Mouse (Mus musculus): ENCODE measurements around the gene Rchy1. TPM values are rescaled to one million over a fixed set of nuclear protein-coding genes. Genes with fewer than 3 reads are reported as not detected.

The Rchy1 gene
- polyA plus RNA-seq, 1 experiment from 2014 or later, result 44.8 TPM

DNA sequence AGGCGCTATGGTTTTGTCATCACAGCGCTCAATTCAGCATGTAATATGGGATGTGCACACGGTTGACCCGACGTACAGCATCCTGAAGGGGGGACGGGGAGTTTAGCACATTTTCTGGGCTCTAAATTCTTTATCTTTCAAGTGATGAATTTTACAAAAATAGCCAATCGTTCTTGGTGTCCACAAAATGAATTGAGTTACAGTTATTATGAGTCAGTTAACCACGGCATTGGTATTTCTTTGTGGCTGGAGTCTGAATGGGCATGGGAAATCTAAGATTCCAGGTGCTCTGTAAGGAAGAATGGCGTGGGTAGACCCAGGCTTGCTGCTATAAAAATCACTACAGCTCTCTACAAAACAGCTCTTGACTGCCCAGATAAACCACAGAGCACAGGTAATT is 26.4 kb upstream of the Rchy1 start:
- Histone ChIP-seq H3K36me3 (ENCODE audit: control insufficient read depth, insufficient read depth, low read length) (no peaks in the 10 kb centered on the region), H3K4me2 (ENCODE audit: low read depth) (no peak overlapping the region), H3K4me3 (ENCODE audit: low read depth, low read length) (no peak overlapping the region), H3K27me3 (ENCODE audit: control insufficient read depth, insufficient read depth, low read length) (no peaks in the 10 kb centered on the region), H3K27ac (ENCODE audit: low read depth, low read length) (no peak overlapping the region), H3K9ac (ENCODE audit: low read length) (no peak overlapping the region), H3K9me3 (ENCODE audit: control insufficient read depth, low read length) (no peaks in the 10 kb centered on the region), H3K4me1 (ENCODE audit: control insufficient read depth, insufficient read depth, low read length) (no peaks in the 10 kb centered on the region)
- ATAC-seq (ENCODE audit: insufficient read depth, low FRiP score, low TSS enrichment) (no peak), DNase-seq (ENCODE audit: low spot score) (no peak)
- 83% methylated on average over 9 of the region's 9 CpGs for WGBS

DNA sequence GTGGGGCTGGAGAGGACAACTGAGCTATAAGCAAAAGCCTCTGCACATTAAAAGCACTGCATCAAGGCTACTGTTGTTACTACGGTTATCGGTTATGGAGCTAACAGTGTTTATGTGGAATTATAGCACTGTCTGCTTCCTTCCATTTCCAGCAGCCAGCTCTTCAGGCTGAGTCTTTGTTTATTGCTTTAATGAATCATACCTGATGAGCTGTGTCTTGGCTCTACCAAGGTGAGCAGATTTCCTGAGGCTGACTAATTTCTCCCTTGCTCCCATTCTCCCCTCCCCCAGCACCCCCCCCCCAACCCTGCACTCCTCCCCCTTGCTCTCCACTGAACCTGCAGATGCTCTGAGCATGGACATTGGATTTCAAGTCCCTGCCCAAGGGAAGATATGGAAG is 24.9 kb upstream of the Rchy1 start:
- no peak for DNase-seq (ENCODE audit: low spot score)

DNA sequence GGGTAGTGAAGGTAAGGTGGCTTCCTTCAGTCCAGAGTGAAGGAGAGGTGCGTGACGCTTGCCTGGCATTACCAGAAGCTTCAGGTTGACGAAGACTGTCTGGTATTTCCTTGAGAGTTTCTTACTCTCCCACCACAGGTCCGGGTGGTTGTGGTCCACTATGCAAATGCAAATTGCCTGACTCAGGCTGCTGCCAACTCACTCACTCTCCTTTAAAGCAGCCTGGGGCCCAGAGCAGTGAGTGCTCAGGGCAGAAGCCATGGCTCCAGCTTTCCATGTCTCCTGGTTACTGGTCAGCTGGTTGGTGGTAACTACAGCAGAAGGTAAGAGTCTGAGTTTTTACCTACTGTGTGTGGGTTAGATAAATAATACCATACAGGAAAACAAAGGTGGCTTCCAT is 24.4 kb upstream of the Rchy1 start, which contains the start of gene Odaph:
Odaph (plus strand) TSS at position 240 of the 400 bp plus-strand sequence.
- 65% methylated on average over 4 of the region's 4 CpGs for WGBS
- Histone ChIP-seq H3K4me2 (ENCODE audit: low read depth) (no peak within 1 kb of the TSS), H3K4me3 (ENCODE audit: low read depth, low read length) (no peak within 1 kb of the TSS), H3K27ac (ENCODE audit: low read depth, low read length) (no peak within 1 kb of the TSS), H3K4me1 (ENCODE audit: control insufficient read depth, insufficient read depth, low read length) (no peaks in the 10 kb centered on the region), H3K9me3 (ENCODE audit: control insufficient read depth, low read length) (no peaks in the 10 kb centered on the region), H3K27me3 (ENCODE audit: control insufficient read depth, insufficient read depth, low read length) (no peaks in the 10 kb centered on the region), H3K9ac (ENCODE audit: low read length) (no peak within 1 kb of the TSS), H3K36me3 (ENCODE audit: control insufficient read depth, insufficient read depth, low read length) (no peaks in the 10 kb centered on the region)
- no peak for ATAC-seq (ENCODE audit: insufficient read depth, low FRiP score, low TSS enrichment)
- DNase-seq (ENCODE audit: low spot score), result no peak

More for the DNA sequence above, 24.9 kb upstream of the Rchy1 start:
- no peaks in the 10 kb centered on the region for H3K4me1 ChIP-seq (ENCODE audit: control insufficient read depth, insufficient read depth, low read length)
- no peak for ATAC-seq (ENCODE audit: insufficient read depth, low FRiP score, low TSS enrichment)
- H3K4me2 ChIP-seq (ENCODE audit: low read depth), result no peak overlapping the region
- H3K9me3 ChIP-seq (ENCODE audit: control insufficient read depth, low read length), result no peaks in the 10 kb centered on the region
- WGBS, result 90% methylated on average over 2 of the region's 2 CpGs
- H3K4me3 ChIP-seq (ENCODE audit: low read depth, low read length), result no peak overlapping the region
- no peaks in the 10 kb centered on the region for H3K36me3 ChIP-seq (ENCODE audit: control insufficient read depth, insufficient read depth, low read length)
- H3K27ac ChIP-seq (ENCODE audit: low read depth, low read length), result no peak overlapping the region
- H3K27me3 ChIP-seq (ENCODE audit: control insufficient read depth, insufficient read depth, low read length), result no peaks in the 10 kb centered on the region
- no peak overlapping the region for H3K9ac ChIP-seq (ENCODE audit: low read length)

DNA sequence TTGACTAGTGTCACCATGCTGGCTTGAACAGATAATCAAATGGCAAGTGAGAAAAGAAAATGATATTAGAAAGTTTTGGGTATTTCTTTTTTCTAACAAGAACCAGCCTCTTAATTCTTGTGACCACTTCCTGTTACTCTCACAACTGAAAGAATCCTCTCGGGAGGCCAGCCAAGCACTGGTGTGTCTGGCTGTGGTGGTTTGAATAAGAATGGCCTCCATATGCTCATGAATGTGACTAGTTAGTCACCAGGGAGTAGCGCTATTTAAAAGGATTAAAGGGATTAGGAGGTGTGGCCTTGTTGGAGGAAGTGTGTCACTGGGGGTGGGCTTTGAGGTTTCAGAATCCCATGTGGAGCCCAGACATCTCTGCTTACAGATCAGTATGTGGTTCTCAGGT is 22.9 kb upstream of the Rchy1 start:
- no peak for DNase-seq (ENCODE audit: low spot score)
- H3K36me3 ChIP-seq (ENCODE audit: control insufficient read depth, insufficient read depth, low read length), result no peaks in the 10 kb centered on the region
- WGBS, result 61% methylated on average over 2 of the region's 2 CpGs
- H3K4me1 ChIP-seq (ENCODE audit: control insufficient read depth, insufficient read depth, low read length), result no peaks in the 10 kb centered on the region
- H3K4me3 ChIP-seq (ENCODE audit: low read depth, low read length), result no peak overlapping the region
- no peak for ATAC-seq (ENCODE audit: insufficient read depth, low FRiP score, low TSS enrichment)
- H3K4me2 ChIP-seq (ENCODE audit: low read depth), result no peak overlapping the region
- no peak overlapping the region for H3K27ac ChIP-seq (ENCODE audit: low read depth, low read length)
- no peaks in the 10 kb centered on the region for H3K27me3 ChIP-seq (ENCODE audit: control insufficient read depth, insufficient read depth, low read length)
- H3K9ac ChIP-seq (ENCODE audit: low read length), result no peak overlapping the region
- H3K9me3 ChIP-seq (ENCODE audit: control insufficient read depth, low read length), result no peaks in the 10 kb centered on the region

DNA sequence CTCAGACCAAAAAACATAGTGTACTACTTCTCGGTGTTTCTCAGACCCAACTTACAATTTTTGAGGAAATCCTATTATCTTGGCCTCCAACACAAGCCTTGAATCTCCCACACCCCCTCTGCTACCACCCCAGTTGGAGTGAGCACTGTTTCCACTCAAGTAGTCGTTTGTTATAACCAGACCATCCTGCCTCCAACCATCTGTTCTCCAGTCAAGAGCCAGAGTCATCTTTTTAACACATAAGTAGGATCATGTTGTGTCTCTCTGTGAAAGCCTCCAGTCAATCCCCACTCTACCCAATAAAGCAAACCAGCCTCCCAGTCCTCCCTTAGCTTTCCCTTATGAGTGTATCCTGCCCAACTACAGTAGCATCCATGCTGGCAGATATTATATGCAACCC is 20.6 kb upstream of the Rchy1 start:
- no peaks in the 10 kb centered on the region for H3K36me3 ChIP-seq (ENCODE audit: control insufficient read depth, insufficient read depth, low read length)
- no peak overlapping the region for H3K4me3 ChIP-seq (ENCODE audit: low read depth, low read length)
- ATAC-seq (ENCODE audit: insufficient read depth, low FRiP score, low TSS enrichment), result no peak
- no peaks in the 10 kb centered on the region for H3K9me3 ChIP-seq (ENCODE audit: control insufficient read depth, low read length)
- no peak for DNase-seq (ENCODE audit: low spot score)
- 82% methylated on average over 2 of the region's 2 CpGs for WGBS
- no peak overlapping the region for H3K9ac ChIP-seq (ENCODE audit: low read length)
- H3K4me2 ChIP-seq (ENCODE audit: low read depth), result no peak overlapping the region
- no peaks in the 10 kb centered on the region for H3K27me3 ChIP-seq (ENCODE audit: control insufficient read depth, insufficient read depth, low read length)
- no peak overlapping the region for H3K27ac ChIP-seq (ENCODE audit: low read depth, low read length)
- H3K4me1 ChIP-seq (ENCODE audit: control insufficient read depth, insufficient read depth, low read length), result no peaks in the 10 kb centered on the region

DNA sequence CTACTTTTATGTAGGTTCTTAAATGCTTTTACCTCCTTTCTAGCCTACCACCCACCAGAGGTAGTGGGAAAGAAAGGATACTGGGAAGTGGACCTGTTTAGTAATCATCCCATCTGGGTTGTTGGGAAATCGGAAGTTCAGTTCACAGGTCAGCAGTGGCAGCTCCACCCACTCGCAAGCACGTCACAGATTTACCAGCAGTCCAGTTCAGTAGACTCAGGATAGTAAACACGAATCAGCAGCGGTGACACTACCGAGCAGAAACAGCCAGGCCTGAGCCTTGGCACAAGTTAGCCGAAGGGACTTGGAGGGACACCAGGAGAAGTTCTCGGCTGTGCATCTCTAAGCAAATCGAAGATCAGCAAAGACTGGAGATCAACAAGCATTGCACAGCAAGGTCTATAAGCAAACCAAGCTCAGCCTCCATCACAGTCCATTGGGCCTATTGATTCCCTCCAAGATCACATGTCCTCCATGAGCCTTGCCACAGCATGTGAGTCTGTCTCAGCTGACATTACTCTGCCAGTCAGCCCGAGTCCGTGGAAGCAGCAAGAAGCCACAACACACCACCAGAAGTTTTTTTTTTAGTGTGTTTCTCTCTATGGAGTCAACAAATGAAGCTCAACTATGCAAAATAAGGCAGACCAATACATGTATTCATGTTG is 18.4 kb upstream of the Rchy1 start:
- no peak overlapping the region for H3K4me2 ChIP-seq (ENCODE audit: low read depth)
- H3K4me3 ChIP-seq (ENCODE audit: low read depth, low read length), result no peak overlapping the region
- H3K9me3 ChIP-seq (ENCODE audit: control insufficient read depth, low read length), result no peaks in the 10 kb centered on the region
- WGBS, result 89% methylated on average over 11 of the region's 11 CpGs
- ATAC-seq (ENCODE audit: insufficient read depth, low FRiP score, low TSS enrichment) (no peak), DNase-seq (ENCODE audit: low spot score) (no peak)
- no peak overlapping the region for H3K27ac ChIP-seq (ENCODE audit: low read depth, low read length)
- no peaks in the 10 kb centered on the region for H3K36me3 ChIP-seq (ENCODE audit: control insufficient read depth, insufficient read depth, low read length)
- H3K27me3 ChIP-seq (ENCODE audit: control insufficient read depth, insufficient read depth, low read length), result no peaks in the 10 kb centered on the region
- no peaks in the 10 kb centered on the region for H3K4me1 ChIP-seq (ENCODE audit: control insufficient read depth, insufficient read depth, low read length)
- H3K9ac ChIP-seq (ENCODE audit: low read length), result no peak overlapping the region

DNA sequence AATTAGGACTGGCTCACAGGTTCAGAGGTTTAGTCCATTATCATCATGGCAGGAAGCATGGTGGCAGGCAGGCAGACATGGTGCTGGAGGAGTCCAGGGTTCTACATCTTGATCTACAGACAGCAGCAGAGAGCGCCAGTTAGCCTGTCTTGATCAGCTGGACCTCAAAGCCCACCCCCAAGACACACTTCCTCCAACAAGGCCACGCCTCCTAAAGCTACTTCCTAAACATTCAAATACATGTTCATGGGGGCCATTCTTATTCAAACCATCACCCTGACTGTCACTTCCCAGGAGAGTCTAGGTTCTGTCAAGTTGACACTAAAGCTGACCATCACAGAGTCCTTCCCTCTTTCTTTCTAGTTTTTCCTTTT is 14.5 kb upstream of the Rchy1 start:
- WGBS, result 85% methylated on average over 2 of the region's 2 CpGs
- H3K9me3 ChIP-seq (ENCODE audit: control insufficient read depth, low read length), result no peaks in the 10 kb centered on the region
- no peaks in the 10 kb centered on the region for H3K27me3 ChIP-seq (ENCODE audit: control insufficient read depth, insufficient read depth, low read length)
- ATAC-seq (ENCODE audit: insufficient read depth, low FRiP score, low TSS enrichment) (no peak), DNase-seq (ENCODE audit: low spot score) (no peak)
- H3K9ac ChIP-seq (ENCODE audit: low read length), result no peak overlapping the region
- no peak overlapping the region for H3K4me3 ChIP-seq (ENCODE audit: low read depth, low read length)
- H3K36me3 ChIP-seq (ENCODE audit: control insufficient read depth, insufficient read depth, low read length), result no peaks in the 10 kb centered on the region
- no peaks in the 10 kb centered on the region for H3K4me1 ChIP-seq (ENCODE audit: control insufficient read depth, insufficient read depth, low read length)
- H3K27ac ChIP-seq (ENCODE audit: low read depth, low read length), result no peak overlapping the region
- H3K4me2 ChIP-seq (ENCODE audit: low read depth), result no peak overlapping the region

DNA sequence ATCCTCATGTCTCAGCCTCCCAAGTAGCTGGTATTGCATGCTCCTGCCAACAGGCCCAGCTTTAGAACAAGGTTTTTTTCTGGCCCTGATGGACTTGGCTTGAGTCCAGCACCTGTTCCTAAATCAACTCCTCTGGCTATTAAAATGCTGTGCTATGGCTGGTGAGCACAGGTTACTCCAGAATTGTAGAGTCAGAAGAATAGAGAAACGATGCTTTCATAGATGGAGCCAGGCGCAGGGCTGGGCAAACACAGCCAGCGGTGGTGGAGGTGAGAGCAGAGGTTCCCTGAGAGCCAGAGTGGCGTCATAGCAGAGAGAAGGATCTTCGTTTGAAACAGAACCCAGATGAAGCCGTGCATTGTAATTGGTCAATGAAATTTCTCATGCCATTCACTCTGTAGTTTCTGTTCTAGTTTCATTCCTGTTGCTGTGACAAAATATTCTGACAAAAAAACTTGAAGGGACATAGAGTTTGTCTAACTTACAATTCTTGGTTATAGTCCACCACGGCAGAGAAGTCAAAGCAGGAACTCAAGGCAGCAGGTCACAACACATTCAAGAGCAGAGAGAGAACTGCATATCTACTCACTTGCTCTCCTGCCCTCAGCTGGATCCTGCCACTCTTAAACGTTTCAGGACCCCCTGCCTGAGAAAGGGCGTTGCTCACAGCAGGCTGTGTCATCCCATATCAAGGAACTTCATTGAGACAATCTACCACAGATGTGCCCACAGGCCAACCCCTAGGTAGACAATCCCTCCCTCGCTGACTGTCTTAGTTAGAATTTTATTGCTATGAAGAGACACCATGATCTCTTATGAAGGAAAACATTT is 13.9 kb upstream of the Rchy1 start:
- H3K4me3 ChIP-seq (ENCODE audit: low read depth, low read length), result no peak overlapping the region
- no peak overlapping the region for H3K27ac ChIP-seq (ENCODE audit: low read depth, low read length)
- 72% methylated on average over 10 of the region's 10 CpGs for WGBS
- H3K4me2 ChIP-seq (ENCODE audit: low read depth), result no peak overlapping the region
- no peak overlapping the region for H3K9ac ChIP-seq (ENCODE audit: low read length)
- no peaks in the 10 kb centered on the region for H3K36me3 ChIP-seq (ENCODE audit: control insufficient read depth, insufficient read depth, low read length)
- ATAC-seq (ENCODE audit: insufficient read depth, low FRiP score, low TSS enrichment) (no peak), DNase-seq (ENCODE audit: low spot score) (no peak)
- H3K4me1 ChIP-seq (ENCODE audit: control insufficient read depth, insufficient read depth, low read length), result no peaks in the 10 kb centered on the region
- H3K9me3 ChIP-seq (ENCODE audit: control insufficient read depth, low read length), result no peaks in the 10 kb centered on the region
- H3K27me3 ChIP-seq (ENCODE audit: control insufficient read depth, insufficient read depth, low read length), result no peaks in the 10 kb centered on the region

DNA sequence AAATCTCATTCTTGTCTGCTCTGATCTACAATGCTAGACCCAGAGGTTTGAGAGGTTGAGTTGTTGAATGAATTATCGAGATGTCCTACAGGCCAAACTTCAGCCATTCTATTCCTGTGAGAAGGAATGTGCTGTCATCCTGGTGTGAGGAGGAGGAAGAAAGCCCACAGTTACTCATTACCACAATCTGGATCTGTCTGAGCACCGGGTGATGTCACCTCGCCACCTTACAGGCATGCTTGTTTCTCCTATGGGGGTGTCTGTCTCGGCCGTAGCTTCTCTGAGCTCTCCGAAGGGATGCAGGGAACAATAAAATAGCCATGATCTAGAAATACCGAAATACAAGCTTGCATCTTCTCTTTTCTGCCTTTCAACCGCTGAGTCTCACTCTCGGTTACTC is 12.9 kb upstream of the Rchy1 start:
- DNase-seq (ENCODE audit: low spot score) (no peak), ATAC-seq (ENCODE audit: insufficient read depth, low FRiP score, low TSS enrichment) (no peak)
- WGBS, result 91% methylated on average over 9 of the region's 9 CpGs
- H3K9me3 ChIP-seq (ENCODE audit: control insufficient read depth, low read length), result no peaks in the 10 kb centered on the region
- H3K9ac ChIP-seq (ENCODE audit: low read length), result no peak overlapping the region
- no peak overlapping the region for H3K4me3 ChIP-seq (ENCODE audit: low read depth, low read length)
- H3K27ac ChIP-seq (ENCODE audit: low read depth, low read length), result no peak overlapping the region
- no peak overlapping the region for H3K4me2 ChIP-seq (ENCODE audit: low read depth)
- H3K4me1 ChIP-seq (ENCODE audit: control insufficient read depth, insufficient read depth, low read length), result no peaks in the 10 kb centered on the region
- H3K27me3 ChIP-seq (ENCODE audit: control insufficient read depth, insufficient read depth, low read length), result no peaks in the 10 kb centered on the region
- H3K36me3 ChIP-seq (ENCODE audit: control insufficient read depth, insufficient read depth, low read length), result no peaks in the 10 kb centered on the region
